Mouse (Mus musculus) heart, embryonic 15.5 days (tissue): Measurements from ENCODE around the gene Gm10563. TPM values are rescaled to one million over a fixed set of nuclear protein-coding genes. Genes with fewer than 3 reads are reported as not detected.

Experiments used
- ATAC-seq: fragments of 200-750 bp; cut with Nextera tagmentation; replicated peaks from 2 replicates; pipeline ENCODE4 v1.8.0; 2017; ENCODE audit warnings: low read depth, moderate TSS enrichment; ENCODE audit not compliant: insufficient number of reproducible peaks, insufficient read depth, low FRiP score
- H3K27ac ChIP-seq: fragments of 300-500 bp; sonication (generic); 2 replicates; pipeline ENCODE4 v1.5.1; 2015; ENCODE audit warnings: mild to moderate bottlenecking, inconsistent platforms
- H3K27me3 ChIP-seq: fragments of 300-500 bp; sonication (generic); 2 replicates; pipeline ENCODE4 v1.6.1; 2015; ENCODE audit warnings: inconsistent platforms
- H3K36me3 ChIP-seq: fragments of 300-500 bp; sonication (generic); 2 replicates; pipeline ENCODE4 v1.6.1; 2015; ENCODE audit warnings: mild to moderate bottlenecking, inconsistent platforms
- H3K4me1 ChIP-seq: fragments of 300-500 bp; sonication (generic); replicated peaks from 2 replicates; pipeline ENCODE4 v1.6.1; 2015; ENCODE audit warnings: inconsistent platforms
- H3K4me2 ChIP-seq: fragments of 300-500 bp; sonication (generic); 2 replicates; pipeline ENCODE4 v1.6.1; 2015; ENCODE audit warnings: inconsistent platforms, mild to moderate bottlenecking, moderate library complexity
- H3K4me3 ChIP-seq: fragments of 300-500 bp; sonication (generic); 2 replicates; pipeline ENCODE4 v1.5.1; 2015; ENCODE audit warnings: mild to moderate bottlenecking, inconsistent platforms
- H3K9ac ChIP-seq: fragments of 300-500 bp; sonication (generic); 2 replicates; pipeline ENCODE4 v1.6.1; 2015; ENCODE audit warnings: mild to moderate bottlenecking, inconsistent platforms
- H3K9me3 ChIP-seq: fragments of 300-500 bp; sonication (generic); replicated peaks from 2 replicates; pipeline ENCODE4 v1.6.1; 2016; ENCODE audit warnings: inconsistent platforms
- WGBS: fragments of 180-500 bp; shearing (Covaris S2); methylation state at CpG from one replicate; pipeline ENCODE4 v1.1.7; 2015; ENCODE audit warnings: mixed read lengths; 5-methylcytosine and 5-hydroxymethylcytosine counted together
- polyA plus RNA-seq: library from polyadenylated mRNA; unstranded; fragments of >200 nt; fragmentation: Nextera tagmentation; extraction: Ambion mirVana; gene quantifications from 2 replicates; pipeline ENCODE4 v1.2.1, GENCODE M21; 2015

Gene Gm10563
- polyA plus RNA-seq, 1 experiment from 2014 or later, result not detected

- ATAC-seq, result peak; percentile 51
- WGBS, result 52% methylated on average over 15 of the region's 15 CpGs
- peaks cover 46% of the 10 kb centered on the region for H3K36me3 ChIP-seq
These were observed 6.5 kb upstream of the Gm10563 start for GRCm38 (mm10) chr4:155651553-155652269.

GRCm38 (mm10) chr4:155649355-155649754, 4.1 kb upstream of the Gm10563 start:
- Histone ChIP-seq H3K4me2 (no peak overlapping the region), H3K36me3 (peaks cover 52% of the 10 kb centered on the region), H3K9me3 (no peaks in the 10 kb centered on the region), H3K27ac (no peak overlapping the region), H3K9ac (no peak overlapping the region), H3K4me1 (peaks cover 38% of the 10 kb centered on the region), H3K4me3 (no peak overlapping the region), H3K27me3 (peaks cover 9% of the 10 kb centered on the region)
- ATAC-seq, result no peak
- 88% methylated on average over 11 of the region's 11 CpGs for WGBS

More at GRCm38 (mm10) chr4:155651553-155652269, 6.5 kb upstream of the Gm10563 start:
- no peaks in the 10 kb centered on the region for H3K9me3 ChIP-seq
- no peak overlapping the region for H3K9ac ChIP-seq
- peaks cover 31% of the 10 kb centered on the region for H3K27me3 ChIP-seq
- H3K4me2 ChIP-seq, result peak overlapping the region; percentile 76
- H3K4me1 ChIP-seq, result peaks cover 50% of the 10 kb centered on the region
- peak overlapping the region; percentile 48 for H3K4me3 ChIP-seq
- peak overlapping the region; percentile 61 for H3K27ac ChIP-seq

GRCm38 (mm10) chr4:155645721-155646120, 513 bp upstream of the Gm10563 start:
- no peak for ATAC-seq
- 72% methylated on average over 5 of the region's 5 CpGs for WGBS

GRCm38 (mm10) chr4:155643531-155643930, 1.7 kb downstream of the Gm10563 start:
- no peaks in the 10 kb centered on the region for H3K9me3 ChIP-seq
- H3K4me3 ChIP-seq, result no peak overlapping the region
- H3K9ac ChIP-seq, result no peak overlapping the region
- H3K27ac ChIP-seq, result no peak overlapping the region
- H3K36me3 ChIP-seq, result peaks cover 81% of the 10 kb centered on the region
- ATAC-seq, result no peak
- H3K4me1 ChIP-seq, result no peaks in the 10 kb centered on the region
- no peak overlapping the region for H3K4me2 ChIP-seq
- 94% methylated on average over 1 of the region's 1 CpGs for WGBS
- H3K27me3 ChIP-seq, result no peaks in the 10 kb centered on the region

More at GRCm38 (mm10) chr4:155645721-155646120, 513 bp upstream of the Gm10563 start:
- H3K9ac ChIP-seq, result no peak overlapping the region
- H3K36me3 ChIP-seq, result peaks cover 84% of the 10 kb centered on the region
- no peaks in the 10 kb centered on the region for H3K27me3 ChIP-seq
- H3K4me3 ChIP-seq, result no peak overlapping the region
- H3K4me1 ChIP-seq, result peaks cover 2% of the 10 kb centered on the region; the same call in 1 of the 2 replicates
- H3K9me3 ChIP-seq, result no peaks in the 10 kb centered on the region
- H3K4me2 ChIP-seq, result no peak overlapping the region
- no peak overlapping the region for H3K27ac ChIP-seq

- no peaks in the 10 kb centered on the region for H3K27me3 ChIP-seq
- no peak overlapping the region for H3K27ac ChIP-seq
- H3K36me3 ChIP-seq, result peaks cover 87% of the 10 kb centered on the region
- H3K4me1 ChIP-seq, result no peaks in the 10 kb centered on the region
- H3K4me3 ChIP-seq, result no peak overlapping the region
- H3K9me3 ChIP-seq, result no peaks in the 10 kb centered on the region
- ATAC-seq, result no peak
- H3K9ac ChIP-seq, result no peak overlapping the region
- H3K4me2 ChIP-seq, result no peak overlapping the region
These were observed 9.3 kb downstream of the Gm10563 start for GRCm38 (mm10) chr4:155635766-155636499.

DNA sequence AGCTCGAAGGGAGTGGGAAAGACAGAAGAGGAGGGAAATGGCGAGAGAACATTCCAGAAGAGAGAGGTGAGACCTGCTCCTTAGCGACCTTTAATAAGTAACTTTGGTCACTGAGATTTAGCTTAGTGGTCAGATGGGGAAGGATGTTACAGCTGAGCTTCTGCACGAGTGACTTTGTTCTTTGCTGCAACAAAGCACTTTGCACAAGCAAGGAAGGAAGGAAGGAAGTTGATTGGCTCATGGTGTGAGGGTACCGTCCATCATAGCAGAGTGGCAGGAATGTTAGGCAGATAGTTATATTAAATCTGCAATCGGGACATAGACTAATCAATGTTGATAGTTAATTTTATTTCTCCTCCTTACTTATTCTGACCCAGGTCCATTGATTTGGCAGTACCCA, 14.9 kb downstream of the Gm10563 start:
- H3K4me2 ChIP-seq, result no peak overlapping the region
- no peak overlapping the region for H3K4me3 ChIP-seq
- no peaks in the 10 kb centered on the region for H3K27me3 ChIP-seq
- H3K9me3 ChIP-seq, result no peaks in the 10 kb centered on the region
- peaks cover 73% of the 10 kb centered on the region for H3K36me3 ChIP-seq
- no peak overlapping the region for H3K9ac ChIP-seq
- H3K27ac ChIP-seq, result no peak overlapping the region
- no peak for ATAC-seq
- H3K4me1 ChIP-seq, result peaks cover 4% of the 10 kb centered on the region
- WGBS, result 84% methylated on average over 6 of the region's 6 CpGs

GRCm38 (mm10) chr4:155624338-155625291, 20.6 kb downstream of the Gm10563 start, which contains the start of gene Cdk11b:
Gene Cdk11b (plus strand): TSS chr4:155624854.
- H3K27me3 ChIP-seq, result no peaks in the 10 kb centered on the region
- WGBS, result under 1% methylated on average over 84 of the region's 84 CpGs
- H3K36me3 ChIP-seq, result peaks cover 37% of the 10 kb centered on the region

DNA sequence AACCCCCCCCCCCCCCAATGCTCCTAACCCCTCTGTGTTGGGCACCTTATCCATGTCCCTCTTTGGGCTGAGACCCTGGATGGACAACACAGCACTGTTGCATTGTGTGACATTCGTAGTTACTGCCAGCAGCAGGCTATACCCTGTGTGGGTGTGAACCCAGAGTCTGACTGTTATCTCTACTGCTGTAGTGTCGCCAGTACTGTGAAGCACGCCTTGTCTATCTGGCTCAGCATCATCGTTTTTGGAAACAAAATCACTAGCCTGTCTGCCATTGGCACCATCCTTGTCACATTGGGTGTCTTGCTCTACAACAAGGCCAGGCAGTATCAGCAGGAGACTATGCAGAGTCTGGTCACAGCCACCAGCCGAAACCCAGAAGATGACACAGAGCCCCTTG, 26.9 kb downstream of the Gm10563 start:
- Histone ChIP-seq H3K27me3 (no peaks in the 10 kb centered on the region), H3K9me3 (no peaks in the 10 kb centered on the region), H3K4me1 (0 out of 2 replicates have a peak, but pooled peaks cover under 1% of the 10 kb centered on the region), H3K4me2 (no peak overlapping the region), H3K9ac (no peak overlapping the region), H3K27ac (no peak overlapping the region), H3K36me3 (peaks cover 71% of the 10 kb centered on the region), H3K4me3 (no peak overlapping the region)
- ATAC-seq, result no peak
- 78% methylated on average over 5 of the region's 5 CpGs for WGBS

More at GRCm38 (mm10) chr4:155624338-155625291, 20.6 kb downstream of the Gm10563 start, which contains the start of gene Cdk11b:
- ATAC-seq, result peak; percentile 100
- Histone ChIP-seq H3K9ac (peak within 1 kb of the TSS; percentile 86), H3K9me3 (no peaks in the 10 kb centered on the region), H3K4me1 (peaks cover 11% of the 10 kb centered on the region), H3K4me2 (peak within 1 kb of the TSS; percentile 84), H3K4me3 (peak within 1 kb of the TSS; percentile 96), H3K27ac (peak within 1 kb of the TSS; percentile 95)

- Histone ChIP-seq H3K4me3 (no peak overlapping the region), H3K9ac (no peak overlapping the region), H3K27ac (no peak overlapping the region), H3K36me3 (peaks cover 80% of the 10 kb centered on the region), H3K4me1 (no peaks in the 10 kb centered on the region), H3K4me2 (no peak overlapping the region), H3K27me3 (no peaks in the 10 kb centered on the region), H3K9me3 (no peaks in the 10 kb centered on the region)
- 92% methylated on average over 3 of the region's 3 CpGs for WGBS
- no peak for ATAC-seq
These were observed 31.9 kb downstream of the Gm10563 start for GRCm38 (mm10) chr4:155613264-155613663.

GRCm38 (mm10) chr4:155611860-155612259, 33.3 kb downstream of the Gm10563 start:
- no peak overlapping the region for H3K9ac ChIP-seq
- H3K4me2 ChIP-seq, result no peak overlapping the region
- H3K27ac ChIP-seq, result no peak overlapping the region
- WGBS, result 80% methylated on average over 3 of the region's 3 CpGs
- H3K36me3 ChIP-seq, result peaks cover 66% of the 10 kb centered on the region
- no peaks in the 10 kb centered on the region for H3K27me3 ChIP-seq
- ATAC-seq, result no peak
- H3K9me3 ChIP-seq, result no peaks in the 10 kb centered on the region
- H3K4me3 ChIP-seq, result no peak overlapping the region
- no peaks in the 10 kb centered on the region for H3K4me1 ChIP-seq

GRCm38 (mm10) chr4:155606825-155607224, 38.4 kb downstream of the Gm10563 start:
- Histone ChIP-seq H3K27me3 (no peaks in the 10 kb centered on the region), H3K9me3 (no peaks in the 10 kb centered on the region), H3K4me2 (no peak overlapping the region), H3K27ac (no peak overlapping the region), H3K4me1 (peaks cover 12% of the 10 kb centered on the region), H3K4me3 (no peak overlapping the region), H3K36me3 (peaks cover 26% of the 10 kb centered on the region; the same call in 1 of the 2 replicates), H3K9ac (no peak overlapping the region)
- WGBS, result 80% methylated on average over 2 of the region's 2 CpGs
- no peak for ATAC-seq
